Mouse (Mus musculus): ENCODE results near the gene Npas4. TPM values are rescaled to one million over a fixed set of nuclear protein-coding genes. Genes with fewer than 3 reads are reported as not detected.
"Not testable (repeated sequence)": the region's sequence is repeated elsewhere in the genome, so short reads cannot be mapped to it uniquely, and the experiment has no call there.

Npas4 gene
- polyA plus RNA-seq, 1 experiment from 2014 or later: not detected

- DNase-seq (ENCODE audit: low spot score): no peak
- H3K27me3 ChIP-seq (ENCODE audit: low read depth, poor library complexity, severe bottlenecking): peaks cover 91% of the 10 kb centered on the region
These were observed 471 bp downstream of the Npas4 start for GRCm38 (mm10) chr19:4989434-4990255.

GRCm38 (mm10) chr19:4989013-4989412 lies 1.1 kb downstream of the Npas4 start:
- 3% methylated on average over 13 of the region's 13 CpGs for WGBS
- H3K27me3 ChIP-seq (ENCODE audit: low read depth, poor library complexity, severe bottlenecking): peaks cover 97% of the 10 kb centered on the region
- H3K27ac ChIP-seq (replicated peaks): no peak overlapping the region
- H3K4me1 ChIP-seq: peaks cover 15% of the 10 kb centered on the region
- peak; percentile 91 for DNase-seq (ENCODE audit: low spot score)
- no peak overlapping the region; the same call in 1 of the 2 replicates for H3K4me3 ChIP-seq
- no peaks in the 10 kb centered on the region for H3K9me3 ChIP-seq (replicated peaks)
- no peaks in the 10 kb centered on the region for H3K36me3 ChIP-seq

More at GRCm38 (mm10) chr19:4989434-4990255, 471 bp downstream of the Npas4 start:
- H3K27ac ChIP-seq (replicated peaks): no peak overlapping the region
- no peaks in the 10 kb centered on the region for H3K9me3 ChIP-seq (replicated peaks)
- peak overlapping the region; percentile 46 for H3K4me3 ChIP-seq
- H3K4me1 ChIP-seq: peaks cover 15% of the 10 kb centered on the region
- no peaks in the 10 kb centered on the region for H3K36me3 ChIP-seq
- 15% methylated on average over 47 of the region's 47 CpGs for WGBS

- peak; percentile 35 for DNase-seq (ENCODE audit: low spot score)
- no peaks in the 10 kb centered on the region for H3K4me1 ChIP-seq
- no peak overlapping the region for H3K27ac ChIP-seq (replicated peaks)
- no peaks in the 10 kb centered on the region for H3K9me3 ChIP-seq (replicated peaks)
- no peak overlapping the region for H3K4me3 ChIP-seq
- H3K27me3 ChIP-seq (ENCODE audit: low read depth, poor library complexity, severe bottlenecking): peaks cover 41% of the 10 kb centered on the region
- no peaks in the 10 kb centered on the region for H3K36me3 ChIP-seq
These were observed 8.3 kb downstream of the Npas4 start for GRCm38 (mm10) chr19:4981767-4982166.

GRCm38 (mm10) chr19:4968236-4968635 lies 21.9 kb downstream of the Npas4 start:
- H3K4me3 ChIP-seq: no peak overlapping the region
- DNase-seq (ENCODE audit: low spot score): no peak
- 89% methylated on average over 2 of the region's 2 CpGs for WGBS
- H3K27ac ChIP-seq (replicated peaks): no peak overlapping the region
- H3K36me3 ChIP-seq: peaks cover 39% of the 10 kb centered on the region
- H3K4me1 ChIP-seq: peaks cover 3% of the 10 kb centered on the region
- H3K27me3 ChIP-seq (ENCODE audit: low read depth, poor library complexity, severe bottlenecking): no peaks in the 10 kb centered on the region
- no peaks in the 10 kb centered on the region for H3K9me3 ChIP-seq (replicated peaks)

- H3K27ac ChIP-seq (replicated peaks): peak within 1 kb of the TSS; percentile 95
- peaks cover 31% of the 10 kb centered on the region for H3K36me3 ChIP-seq
- H3K27me3 ChIP-seq (ENCODE audit: low read depth, poor library complexity, severe bottlenecking): no peaks in the 10 kb centered on the region
- H3K4me1 ChIP-seq: peaks cover 10% of the 10 kb centered on the region
- DNase-seq (ENCODE audit: low spot score): peak; percentile 90
- WGBS: under 1% methylated on average over 34 of the region's 34 CpGs
- H3K4me3 ChIP-seq: peak within 1 kb of the TSS; percentile 90
- H3K9me3 ChIP-seq (replicated peaks): no peaks in the 10 kb centered on the region
These were observed 28.1 kb downstream of the Npas4 start, which contains the start of gene Mrpl11 for GRCm38 (mm10) chr19:4961928-4962601. Gene Mrpl11, plus strand, starts transcription at chr19:4962147.

- H3K9me3 ChIP-seq (replicated peaks); DNase-seq (ENCODE audit: low spot score); H3K27ac ChIP-seq (replicated peaks); H3K4me3 ChIP-seq; H3K27me3 ChIP-seq (ENCODE audit: low read depth, poor library complexity, severe bottlenecking); H3K36me3 ChIP-seq; H3K4me1 ChIP-seq: not testable (repeated sequence)
- 89% methylated on average over 9 of the region's 9 CpGs for WGBS
These were observed 41.5 kb downstream of the Npas4 start for GRCm38 (mm10) chr19:4948641-4949040.

- no peak for DNase-seq (ENCODE audit: low spot score)
These were observed 44.6 kb downstream of the Npas4 start for GRCm38 (mm10) chr19:4945540-4945939.

GRCm38 (mm10) chr19:4943253-4943588 lies 46.9 kb downstream of the Npas4 start:
- H3K27me3 ChIP-seq (ENCODE audit: low read depth, poor library complexity, severe bottlenecking): peaks cover 26% of the 10 kb centered on the region
- H3K9me3 ChIP-seq (replicated peaks): no peaks in the 10 kb centered on the region
- DNase-seq (ENCODE audit: low spot score): peak; percentile 21
- H3K4me3 ChIP-seq: peak overlapping the region; percentile 82
- 10% methylated on average over 13 of the region's 13 CpGs for WGBS
- no peaks in the 10 kb centered on the region for H3K36me3 ChIP-seq
- peak overlapping the region; percentile 72; the same call in 1 of the 2 replicates for H3K27ac ChIP-seq (replicated peaks)
- peaks cover 17% of the 10 kb centered on the region for H3K4me1 ChIP-seq

More at GRCm38 (mm10) chr19:4945540-4945939, 44.6 kb downstream of the Npas4 start:
- H3K4me1 ChIP-seq: peaks cover 17% of the 10 kb centered on the region
- no peak overlapping the region for H3K4me3 ChIP-seq
- H3K9me3 ChIP-seq (replicated peaks): no peaks in the 10 kb centered on the region
- H3K36me3 ChIP-seq: no peaks in the 10 kb centered on the region
- no peak overlapping the region for H3K27ac ChIP-seq (replicated peaks)
- H3K27me3 ChIP-seq (ENCODE audit: low read depth, poor library complexity, severe bottlenecking): peaks cover 23% of the 10 kb centered on the region
- WGBS: 47% methylated on average over 6 of the region's 6 CpGs

- H3K4me1 ChIP-seq: peaks cover 17% of the 10 kb centered on the region
- no peaks in the 10 kb centered on the region for H3K36me3 ChIP-seq
- peak within 1 kb of the TSS; percentile 72 for H3K27ac ChIP-seq (replicated peaks)
- H3K27me3 ChIP-seq (ENCODE audit: low read depth, poor library complexity, severe bottlenecking): peaks cover 28% of the 10 kb centered on the region
- DNase-seq (ENCODE audit: low spot score): peak; percentile 87
- WGBS: under 1% methylated on average over 55 of the region's 55 CpGs
- peak within 1 kb of the TSS; percentile 82 for H3K4me3 ChIP-seq
- H3K9me3 ChIP-seq (replicated peaks): no peaks in the 10 kb centered on the region
These were observed 47.4 kb downstream of the Npas4 start, which contains the start of gene Peli3 for GRCm38 (mm10) chr19:4942551-4943252. Gene Peli3, minus strand, starts transcription at chr19:4943127.

- Histone ChIP-seq H3K4me1 (peaks cover 7% of the 10 kb centered on the region), H3K9me3 (replicated peaks) (no peaks in the 10 kb centered on the region), H3K27me3 (ENCODE audit: low read depth, poor library complexity, severe bottlenecking) (peaks cover 20% of the 10 kb centered on the region), H3K36me3 (no peaks in the 10 kb centered on the region), H3K27ac (replicated peaks) (no peak overlapping the region), H3K4me3 (no peak overlapping the region)
- no peak for DNase-seq (ENCODE audit: low spot score)
- 89% methylated on average over 17 of the region's 17 CpGs for WGBS
These were observed 52.4 kb downstream of the Npas4 start for GRCm38 (mm10) chr19:4937444-4938310.

GRCm38 (mm10) chr19:4936896-4937295 lies 53.2 kb downstream of the Npas4 start:
- no peak overlapping the region for H3K4me3 ChIP-seq
- no peaks in the 10 kb centered on the region for H3K4me1 ChIP-seq
- no peaks in the 10 kb centered on the region for H3K9me3 ChIP-seq (replicated peaks)
- peaks cover 13% of the 10 kb centered on the region for H3K27me3 ChIP-seq (ENCODE audit: low read depth, poor library complexity, severe bottlenecking)
- WGBS: 89% methylated on average over 2 of the region's 2 CpGs
- H3K27ac ChIP-seq (replicated peaks): no peak overlapping the region
- no peaks in the 10 kb centered on the region for H3K36me3 ChIP-seq
- DNase-seq (ENCODE audit: low spot score): no peak

Measured in midbrain, embryonic 10.5 days (tissue).